Mouse (Mus musculus): ENCODE results near the gene Dusp2.

DNA sequence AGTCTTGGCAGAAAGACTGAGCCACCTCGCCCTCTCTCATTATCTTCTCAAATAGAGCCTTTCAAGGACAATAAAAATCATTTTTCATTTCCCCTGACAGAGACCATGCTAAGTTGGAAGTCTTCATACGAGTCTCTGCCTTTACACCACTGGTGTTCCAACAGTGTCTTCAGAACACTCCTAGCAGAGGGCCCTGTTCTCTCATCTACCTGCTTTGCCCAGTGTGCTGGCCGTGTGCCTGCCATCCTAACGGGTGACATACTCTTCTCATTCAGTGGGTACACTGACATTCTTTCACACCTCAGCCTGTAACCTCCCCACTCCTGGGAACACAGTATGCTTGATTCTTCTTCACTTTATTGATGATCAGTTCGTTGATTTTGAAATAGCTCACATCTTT is 19.5 kb upstream of the Dusp2 start:
- TF ChIP-seq CTCF (conservative IDR thresholded peaks at IDR 0.05; ENCODE audit: low read length) (no peak), POU5F1 (IDR thresholded peaks at IDR 0.05; ENCODE audit: borderline replicate concordance, low read length) (no peak), NANOG (IDR thresholded peaks at IDR 0.05; ENCODE audit: borderline replicate concordance, low read length) (no peak)

All from E14TG2a.4 (cell line).